Mouse (Mus musculus) heart, postnatal 4 days (tissue): ENCODE results near the gene Phyhipl. TPM values are rescaled to one million over a fixed set of nuclear protein-coding genes. Genes with fewer than 3 reads are reported as not detected.
A peak's percentile ranks its signal among the peaks of the same experiment; 100 is the strongest.

Experiments
- DNase-seq: peaks from one replicate; pipeline ENCODE4 v3.0.0; 2021
- total RNA-seq, 2 experiments: library from RNA; stranded (reverse); gene quantifications; 2 replicates each; pipeline ENCODE4 v1.2.3; 2021

The Phyhipl gene
- total RNA-seq, 2 experiments from 2014 or later, result 0.29 to 0.74 TPM

GRCm38 (mm10) chr10:70631142-70631541 is 24.6 kb downstream of the Phyhipl start:
- no peak for DNase-seq

GRCm38 (mm10) chr10:70623461-70623860 is 32.3 kb downstream of the Phyhipl start:
- DNase-seq, result no peak

GRCm38 (mm10) chr10:70616377-70616776 is 39.4 kb downstream of the Phyhipl start:
- no peak for DNase-seq

GRCm38 (mm10) chr10:70611633-70612032 is 44.1 kb downstream of the Phyhipl start:
- no peak for DNase-seq

- no peak for DNase-seq
Measured at GRCm38 (mm10) chr10:70599925-70600305, 55.9 kb downstream of the Phyhipl start.

- DNase-seq, result peak; percentile 22
Measured at GRCm38 (mm10) chr10:70599126-70599924, 56.4 kb downstream of the Phyhipl start.

GRCm38 (mm10) chr10:70598516-70599125 is 57.1 kb downstream of the Phyhipl start:
- DNase-seq, result peak; percentile 10

GRCm38 (mm10) chr10:70598081-70598515 is 57.7 kb downstream of the Phyhipl start:
- DNase-seq, result peak; percentile 40

- peak; percentile 38 for DNase-seq
Measured at GRCm38 (mm10) chr10:70594007-70594406, 61.8 kb downstream of the Phyhipl start.

GRCm38 (mm10) chr10:70586876-70587405 is 68.8 kb downstream of the Phyhipl start:
- no peak for DNase-seq

- no peak for DNase-seq
Measured at GRCm38 (mm10) chr10:70584171-70584570, 71.6 kb downstream of the Phyhipl start.

- no peak for DNase-seq
Measured at GRCm38 (mm10) chr10:70581556-70582211, 74.1 kb downstream of the Phyhipl start.

- peak; percentile 82 for DNase-seq
Measured at GRCm38 (mm10) chr10:70563636-70564035, 92.1 kb downstream of the Phyhipl start.

- DNase-seq, result no peak
Measured at GRCm38 (mm10) chr10:70552531-70552930, 103.2 kb downstream of the Phyhipl start.

- no peak for DNase-seq
Measured at GRCm38 (mm10) chr10:70542857-70543256, 112.9 kb downstream of the Phyhipl start.

- peak; percentile 40 for DNase-seq
Measured at GRCm38 (mm10) chr10:70540456-70541195, 115.1 kb downstream of the Phyhipl start.

GRCm38 (mm10) chr10:70539251-70539650 is 116.5 kb downstream of the Phyhipl start:
- no peak for DNase-seq

GRCm38 (mm10) chr10:70537694-70538093 is 118.1 kb downstream of the Phyhipl start:
- no peak for DNase-seq

GRCm38 (mm10) chr10:70535401-70535800 is 120.4 kb downstream of the Phyhipl start:
- no peak for DNase-seq

GRCm38 (mm10) chr10:70534571-70534970 is 121.2 kb downstream of the Phyhipl start:
- no peak for DNase-seq

GRCm38 (mm10) chr10:70533986-70534385 is 121.8 kb downstream of the Phyhipl start:
- no peak for DNase-seq

GRCm38 (mm10) chr10:70533301-70533781 is 122.4 kb downstream of the Phyhipl start:
- DNase-seq, result no peak
